Mouse (Mus musculus): Measurements from ENCODE around the gene Mtcl1.

The Mtcl1 gene

DNA sequence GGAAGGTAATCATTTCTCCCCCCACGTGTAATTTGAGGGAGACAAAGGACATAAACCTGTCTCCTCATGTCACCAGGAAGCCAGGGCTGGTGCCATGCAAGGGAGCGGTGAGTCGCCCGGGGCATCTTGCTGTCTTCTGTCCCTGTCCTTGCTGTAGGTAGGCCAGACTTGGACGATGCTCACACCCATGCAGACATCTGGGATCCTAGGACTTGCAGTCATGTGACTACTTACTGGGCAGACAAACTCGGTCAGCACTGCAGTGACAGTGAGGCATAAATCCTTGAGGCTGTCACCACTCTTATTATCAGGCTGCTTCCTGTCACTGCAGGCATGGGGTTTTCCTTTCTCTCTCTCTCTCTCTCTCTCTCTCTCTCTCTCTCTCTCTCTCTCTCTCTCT is 107.9 kb downstream of the Mtcl1 start:
- no peak for TF ChIP-seq GATA4 (IDR thresholded peaks at IDR 0.05; ENCODE audit: insufficient replicate concordance, low read length)

DNA sequence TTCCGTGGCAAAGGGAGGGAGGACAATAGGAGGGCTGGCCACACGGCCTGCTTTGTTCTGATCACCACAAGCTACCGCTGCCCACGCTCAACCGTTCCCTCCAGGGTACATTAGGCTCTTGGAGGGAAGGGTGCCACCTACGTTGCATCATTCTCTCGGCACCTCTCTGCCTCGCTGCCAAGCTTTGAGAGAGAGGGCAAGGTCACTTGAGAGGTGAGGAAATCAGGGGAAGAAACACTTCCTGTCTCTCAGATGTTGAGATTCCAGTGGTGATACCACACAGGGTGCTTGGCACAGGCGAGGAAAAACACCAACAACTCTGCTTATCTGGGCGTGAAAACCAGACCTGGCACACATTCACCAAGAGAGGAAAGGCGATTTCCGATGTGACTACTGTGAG is 108.8 kb downstream of the Mtcl1 start:
- TF ChIP-seq GATA4 (IDR thresholded peaks at IDR 0.05; ENCODE audit: insufficient replicate concordance, low read length), result no peak

DNA sequence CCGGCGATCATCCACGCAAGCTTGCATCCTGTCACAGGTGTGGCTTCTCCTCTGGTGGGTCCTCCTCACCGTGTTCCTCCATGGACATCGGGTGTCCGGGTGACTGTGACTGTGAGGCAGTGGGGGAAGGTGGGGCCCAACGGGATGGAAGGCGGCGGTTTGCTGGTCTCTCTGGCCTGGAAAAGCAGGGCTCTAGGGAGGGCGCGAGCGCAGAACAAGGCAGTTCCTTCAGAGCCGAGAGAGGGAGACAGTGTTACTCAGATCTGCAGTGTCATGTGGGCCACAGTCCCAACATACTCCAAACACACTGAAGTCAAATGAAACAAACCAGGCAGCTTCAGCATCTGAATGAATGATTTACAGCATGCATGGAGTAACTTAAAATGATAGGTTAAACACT is 111.6 kb downstream of the Mtcl1 start:
- no peak for TF ChIP-seq GATA4 (IDR thresholded peaks at IDR 0.05; ENCODE audit: insufficient replicate concordance, low read length)

DNA sequence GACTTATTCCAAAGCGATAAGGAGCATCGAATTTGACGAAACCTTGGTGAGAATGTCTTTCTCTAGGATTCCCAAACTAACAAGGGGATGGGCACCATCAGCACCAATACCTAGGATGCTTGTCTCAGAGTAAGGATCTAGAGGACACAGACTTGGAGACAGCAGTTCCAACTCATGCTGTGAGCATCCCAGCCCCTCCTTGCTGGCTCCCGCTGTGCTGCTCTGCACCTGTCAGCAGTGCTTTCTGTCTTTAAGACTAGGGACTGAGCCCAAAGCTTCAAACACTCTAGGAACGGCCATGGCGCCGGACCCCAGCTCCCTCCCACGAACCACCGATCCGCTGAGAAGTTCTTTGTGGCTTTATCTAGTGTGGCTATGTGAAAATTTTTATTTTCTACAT is 114.0 kb downstream of the Mtcl1 start:
- TF ChIP-seq GATA4 (IDR thresholded peaks at IDR 0.05; ENCODE audit: insufficient replicate concordance, low read length), result no peak

DNA sequence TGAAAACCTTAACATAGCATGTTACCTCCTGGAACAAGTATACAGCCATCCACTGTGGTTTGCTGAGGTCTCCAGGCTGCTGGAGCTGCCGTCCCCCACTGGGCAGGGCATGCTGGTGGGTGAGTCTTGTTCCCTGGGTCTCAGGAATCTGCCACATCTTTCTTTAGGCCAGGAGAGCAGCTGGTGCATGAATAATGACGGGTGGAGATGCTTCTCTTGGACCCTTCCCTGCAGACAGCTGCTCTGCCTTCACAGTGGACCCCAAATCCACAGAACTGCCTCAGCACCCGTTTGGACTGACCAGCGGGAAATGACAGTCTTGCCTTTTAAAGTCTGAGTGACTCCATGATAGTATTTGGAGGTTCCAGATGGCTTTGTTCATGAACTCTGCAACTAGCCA is 114.7 kb downstream of the Mtcl1 start:
- TF ChIP-seq GATA4 (IDR thresholded peaks at IDR 0.05; ENCODE audit: insufficient replicate concordance, low read length), result no peak

DNA sequence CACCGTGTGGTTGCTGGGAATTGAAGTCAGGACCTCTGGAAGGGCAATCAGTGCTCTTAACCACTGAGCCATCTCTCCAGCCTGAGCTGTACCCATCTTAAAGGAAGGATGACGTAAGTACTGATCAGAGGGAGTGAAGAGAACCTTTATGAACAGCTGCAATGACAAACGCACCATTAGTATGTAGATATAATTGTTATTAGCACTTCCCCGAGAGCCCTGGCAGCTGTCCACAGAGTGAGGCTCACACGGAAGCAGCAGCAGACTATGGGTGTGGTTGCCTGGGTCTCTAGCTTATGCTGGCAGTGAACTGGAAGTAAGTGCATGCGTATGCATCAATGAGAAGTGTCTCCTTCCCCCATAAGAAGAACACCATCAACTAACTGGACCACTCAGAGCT is 118.3 kb downstream of the Mtcl1 start:
- TF ChIP-seq GATA4 (IDR thresholded peaks at IDR 0.05; ENCODE audit: insufficient replicate concordance, low read length), result no peak

DNA sequence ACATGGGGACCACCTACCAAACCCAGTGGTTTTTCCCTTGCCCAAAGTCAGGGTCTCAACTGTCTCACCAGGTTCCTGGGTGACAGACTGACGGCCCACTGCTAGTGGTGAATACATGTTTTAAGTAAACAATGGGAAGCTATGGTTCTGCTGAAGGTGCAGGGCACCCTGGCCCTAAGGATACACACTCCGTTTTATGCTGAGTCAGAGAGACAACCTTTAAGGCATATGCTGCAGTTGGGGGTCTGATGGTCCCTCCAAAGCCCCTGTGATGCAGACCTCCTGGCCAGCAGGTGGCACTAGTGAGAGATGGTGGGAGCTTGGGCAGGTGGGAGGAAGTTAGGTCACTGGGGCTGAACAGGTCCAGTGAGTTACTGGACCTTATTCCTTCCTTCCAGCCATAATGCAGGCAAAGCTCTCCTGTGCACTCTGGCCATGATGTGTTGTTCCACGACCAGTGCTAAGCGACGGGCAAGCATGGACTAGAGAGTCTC is 123.0 kb downstream of the Mtcl1 start:
- TF ChIP-seq GATA4 (IDR thresholded peaks at IDR 0.05; ENCODE audit: insufficient replicate concordance, low read length), result no peak

DNA sequence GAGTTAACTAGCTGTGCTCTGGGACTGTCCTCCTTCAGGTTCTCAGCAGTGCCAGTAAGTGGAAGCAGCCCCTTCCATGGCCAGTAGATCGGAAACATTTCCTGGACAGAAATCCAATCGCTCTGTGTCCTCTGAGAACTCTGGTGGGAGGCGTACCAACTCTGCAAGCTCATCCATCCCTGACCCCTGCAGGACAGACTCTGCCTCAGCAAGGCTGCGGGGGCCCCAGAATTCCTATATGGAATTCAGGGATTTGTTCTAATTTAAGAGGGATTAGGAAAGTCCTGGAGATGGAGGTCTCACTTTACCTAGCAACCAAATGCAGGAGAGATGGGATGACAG is 123.4 kb downstream of the Mtcl1 start:
- TF ChIP-seq GATA4 (IDR thresholded peaks at IDR 0.05; ENCODE audit: insufficient replicate concordance, low read length), result no peak

DNA sequence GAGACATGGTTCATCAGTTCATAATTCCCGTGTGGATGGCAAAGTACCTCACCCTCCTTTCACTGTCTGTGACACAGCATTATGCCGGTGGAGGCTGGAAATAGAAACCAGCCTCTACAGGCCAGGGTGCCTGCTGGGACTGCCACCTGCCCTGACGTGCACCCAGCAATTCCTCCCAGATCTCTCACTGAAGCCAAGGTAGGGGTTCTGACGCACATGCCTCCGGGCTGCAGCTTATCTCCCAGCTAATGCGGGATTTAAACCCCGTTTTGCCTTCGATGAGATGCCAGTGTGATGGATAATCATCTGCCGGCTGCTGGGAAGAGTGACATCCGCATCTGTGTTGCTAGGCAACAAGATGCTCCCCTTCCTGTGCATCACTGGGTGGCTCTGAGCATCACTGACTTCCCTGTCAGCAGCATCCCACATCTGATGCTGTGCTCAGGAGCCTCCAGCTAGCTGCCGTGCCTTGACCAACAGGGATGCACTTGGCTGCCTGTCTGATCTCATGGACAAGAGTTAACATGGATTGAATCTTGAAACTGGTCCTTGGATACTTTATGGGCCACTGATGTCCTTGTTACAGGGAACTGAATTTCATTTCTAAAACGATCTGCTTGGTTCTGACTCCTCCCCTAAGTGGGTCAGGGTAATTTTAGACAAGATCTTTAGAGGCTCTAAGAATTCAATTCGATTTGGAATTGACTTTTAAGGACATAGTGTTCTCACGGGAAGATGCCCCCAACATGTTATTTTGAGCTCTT is 123.9 kb downstream of the Mtcl1 start:
- TF ChIP-seq GATA4 (IDR thresholded peaks at IDR 0.05; ENCODE audit: insufficient replicate concordance, low read length), result no peak

DNA sequence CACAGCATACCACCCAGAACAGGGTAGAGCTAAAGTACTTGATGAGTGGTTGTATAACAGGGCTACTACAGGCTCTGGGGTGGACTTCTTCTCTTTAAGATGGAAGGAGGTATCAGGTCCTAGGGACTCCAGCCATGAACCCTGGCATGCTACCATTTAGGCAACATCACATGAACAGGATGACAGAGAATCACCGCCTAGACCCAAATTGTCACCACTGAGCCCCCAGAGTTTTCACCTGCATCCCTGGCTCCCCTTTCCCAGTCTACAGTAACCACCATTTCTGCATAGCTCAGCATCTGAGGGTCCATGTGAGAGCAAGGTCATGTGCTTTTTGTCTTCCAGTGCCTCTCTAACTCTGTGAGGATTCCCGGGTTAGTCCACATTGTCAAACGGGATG is 124.7 kb downstream of the Mtcl1 start:
- TF ChIP-seq GATA4 (IDR thresholded peaks at IDR 0.05; ENCODE audit: insufficient replicate concordance, low read length), result no peak

DNA sequence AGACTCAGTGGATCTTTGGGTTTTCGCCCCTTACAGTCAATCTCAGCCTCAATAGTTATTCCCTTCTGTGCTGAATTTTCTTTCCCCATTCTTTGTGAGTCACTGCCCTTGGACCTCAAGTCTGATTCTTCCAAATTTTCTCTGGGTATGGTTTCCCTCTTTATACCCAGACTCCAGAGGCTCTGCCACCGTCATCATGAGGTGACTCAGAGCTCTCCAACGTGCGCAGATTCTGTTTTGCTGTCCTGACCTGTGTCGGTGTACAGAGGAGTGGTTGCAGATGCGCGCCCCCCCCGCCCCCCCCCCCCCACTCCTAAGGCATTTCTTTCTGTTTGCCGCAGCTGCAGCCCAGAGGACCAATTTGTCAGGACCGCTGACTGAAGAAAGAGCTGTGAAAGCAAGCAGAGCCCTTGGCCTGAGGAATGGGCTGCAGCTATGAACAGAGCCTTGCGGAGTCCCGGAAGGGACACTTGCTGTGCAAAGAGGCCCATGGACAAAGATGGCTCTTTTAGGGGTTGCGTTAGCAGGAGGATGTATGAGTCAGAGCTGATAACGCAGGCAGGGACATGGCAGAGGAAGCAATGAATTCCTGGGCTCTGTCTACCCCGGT is 126.8 kb downstream of the Mtcl1 start:
- no peak for TF ChIP-seq GATA4 (IDR thresholded peaks at IDR 0.05; ENCODE audit: insufficient replicate concordance, low read length)

DNA sequence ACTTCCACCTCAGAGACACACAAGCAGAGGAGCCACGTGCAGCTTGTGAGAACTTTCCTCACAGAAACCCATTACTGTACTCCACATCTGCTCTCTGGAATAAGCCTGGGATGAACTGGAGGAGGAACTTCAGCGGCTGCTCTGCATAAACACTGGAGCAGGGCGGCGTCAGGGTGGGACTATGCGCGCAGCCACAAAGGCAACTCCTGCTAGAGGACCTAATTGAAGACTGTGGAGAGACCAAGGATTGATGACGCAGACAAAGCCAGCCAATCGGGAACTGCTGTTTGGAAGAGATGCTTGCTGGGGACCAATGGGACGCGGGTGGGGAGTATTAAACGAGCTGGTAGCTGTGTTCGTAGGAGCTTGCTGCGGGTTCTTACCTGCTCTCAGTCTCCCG is 127.6 kb downstream of the Mtcl1 start:
- no peak for TF ChIP-seq GATA4 (IDR thresholded peaks at IDR 0.05; ENCODE audit: insufficient replicate concordance, low read length)

DNA sequence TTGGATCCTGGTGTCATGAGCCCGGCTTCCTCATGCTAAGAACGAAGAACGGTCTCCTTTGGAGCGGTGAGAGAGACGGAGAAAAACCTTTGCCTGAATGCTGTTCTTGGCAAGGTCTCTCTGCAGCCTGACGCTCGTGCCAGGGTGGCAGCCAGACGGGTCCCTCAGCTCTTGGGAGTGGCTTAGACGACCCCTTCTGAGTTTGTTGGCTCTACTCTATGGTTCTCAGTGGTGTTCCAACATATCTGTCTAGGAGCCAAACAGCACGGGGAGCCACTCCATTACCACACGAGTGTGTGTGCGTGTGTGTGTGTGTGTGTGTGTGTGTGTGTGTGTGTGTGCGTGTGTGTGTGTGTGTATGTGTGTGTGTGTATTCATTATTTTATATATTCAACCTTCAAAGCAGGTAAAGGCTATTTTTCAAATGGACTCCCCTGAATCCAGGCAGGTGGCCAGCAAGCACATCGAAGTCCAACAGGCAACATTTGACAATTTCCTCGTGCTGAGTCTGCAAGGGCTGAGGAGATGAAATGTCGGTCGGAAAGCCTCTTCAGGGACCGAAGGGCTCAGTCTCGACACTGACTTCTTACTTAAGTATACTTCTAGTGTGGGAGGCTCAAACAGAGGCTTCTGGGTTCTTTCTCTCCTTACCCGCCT is 128.7 kb downstream of the Mtcl1 start:
- TF ChIP-seq GATA4 (IDR thresholded peaks at IDR 0.05; ENCODE audit: insufficient replicate concordance, low read length), result no peak

DNA sequence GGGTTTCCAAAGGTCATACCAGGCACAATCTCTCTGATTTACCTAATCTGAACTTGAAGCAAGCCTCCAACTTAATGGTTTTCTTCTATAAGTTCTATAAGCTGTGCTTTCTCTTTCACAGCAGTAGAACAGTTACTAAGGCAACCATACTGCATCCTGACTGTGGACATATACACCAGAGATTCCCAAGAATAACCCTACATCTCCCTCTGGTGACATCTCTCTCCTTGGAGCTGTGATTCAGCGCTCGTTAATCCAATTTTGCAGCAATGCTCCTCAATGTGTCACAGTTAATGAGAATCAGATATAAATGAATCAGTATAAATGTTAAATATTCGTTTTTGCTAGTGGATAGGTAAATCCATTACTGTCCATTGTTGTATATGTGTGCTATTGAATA is 131.5 kb downstream of the Mtcl1 start:
- TF ChIP-seq GATA4 (IDR thresholded peaks at IDR 0.05; ENCODE audit: insufficient replicate concordance, low read length), result no peak

DNA sequence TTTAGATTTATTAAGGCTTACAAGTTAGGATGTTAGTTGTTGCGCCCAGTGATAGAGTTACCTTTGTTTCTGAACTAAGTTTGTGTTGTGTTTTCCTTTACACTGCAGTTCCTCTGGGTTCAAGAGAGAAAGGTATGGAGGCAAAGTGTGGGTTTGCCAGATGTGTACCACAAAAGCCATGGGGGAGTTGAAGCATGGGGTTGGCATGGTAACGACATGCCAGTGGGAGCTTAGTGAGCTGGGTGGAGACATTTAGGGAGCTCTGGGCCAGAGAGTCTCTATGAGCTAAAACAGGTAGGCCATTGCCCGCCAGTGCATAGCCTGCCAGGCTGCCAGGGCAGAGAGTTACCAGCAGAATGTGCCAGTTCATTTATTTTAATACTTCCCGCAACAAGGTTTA is 132.0 kb downstream of the Mtcl1 start:
- TF ChIP-seq GATA4 (IDR thresholded peaks at IDR 0.05; ENCODE audit: insufficient replicate concordance, low read length), result no peak

DNA sequence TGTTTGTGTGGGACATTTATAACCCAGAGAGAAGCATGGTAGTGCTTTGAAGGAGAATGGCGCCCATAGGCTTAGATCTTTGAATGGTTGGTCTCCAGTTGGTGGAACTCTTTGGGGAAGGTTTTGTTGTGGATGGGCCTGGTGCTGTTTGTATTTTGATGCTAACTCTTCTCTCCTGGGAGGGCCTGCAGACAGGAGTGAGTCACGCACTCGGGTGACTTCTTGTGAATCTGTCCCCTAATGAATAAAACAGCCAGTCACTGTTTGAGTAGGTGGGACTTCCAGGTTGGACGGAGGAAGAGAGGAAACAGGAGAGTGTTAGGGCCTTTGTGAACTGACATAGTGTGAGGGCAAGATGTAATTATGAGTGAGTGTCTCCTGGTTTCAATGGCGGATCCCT is 132.4 kb downstream of the Mtcl1 start:
- TF ChIP-seq GATA4 (IDR thresholded peaks at IDR 0.05; ENCODE audit: insufficient replicate concordance, low read length), result no peak

Data from liver, adult (tissue).